Mouse (Mus musculus) adrenal gland, postnatal 36 days (tissue): ENCODE results near the gene Ifit1bl1. TPM values are rescaled to one million over a fixed set of nuclear protein-coding genes. Genes with fewer than 3 reads are reported as not detected.
"Not testable (repeated sequence)": the region's sequence is repeated elsewhere in the genome, so short reads cannot be mapped to it uniquely, and the experiment has no call there.

ENCODE experiments used
- DNase-seq, 2 experiments: peaks; one replicate each; pipeline ENCODE4 v3.0.0; 2021; ENCODE audit warnings: mixed read lengths in 1 of 2
- long read RNA-seq, 2 experiments: library from polyadenylated mRNA; stranded (forward); transcript quantifications; one replicate each; pipeline ENCODE4 v2.0.0; 2021; ENCODE audit warnings: borderline sequencing depth in 2 of 2
- total RNA-seq, 2 experiments: library from RNA; stranded (reverse); gene quantifications; 2 replicates each; pipeline ENCODE4 v1.2.3; 2021

The Ifit1bl1 gene
- under 1 TPM; 0.40 to 0.92 TPM for total RNA-seq
- long read RNA-seq, experiment 1, result 0 reads
- long read RNA-seq, experiment 2, result 0 reads

- not testable (repeated sequence) for DNase-seq
Measured at GRCm38 (mm10) chr19:34601888-34602287, at the start of gene Ifit1bl1. TSS of gene Ifit1bl1 (minus strand) at chr19:34601956.

DNA sequence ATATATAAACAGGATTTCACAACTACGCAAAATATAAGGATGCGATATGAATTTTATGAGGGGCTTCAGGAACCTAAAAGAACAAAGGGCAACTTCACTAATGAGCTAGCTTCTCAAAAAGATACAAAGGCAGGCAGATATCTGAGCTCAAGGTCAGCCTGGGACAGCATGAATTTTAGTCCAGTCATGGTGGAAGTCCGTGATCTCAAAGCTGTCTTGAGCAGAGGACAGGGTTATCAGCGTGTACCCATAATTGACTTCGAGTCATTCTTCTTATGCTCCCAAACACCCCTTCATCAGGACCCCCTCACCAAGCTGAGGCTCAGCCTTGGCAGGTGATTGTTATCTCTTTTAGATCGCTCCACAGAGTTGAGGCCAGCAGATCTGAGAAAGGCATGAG lies 49.2 kb upstream of the Ifit1bl1 start:
- no peak for DNase-seq

GRCm38 (mm10) chr19:34650276-34650675 lies 48.5 kb upstream of the Ifit1bl1 start:
- no peak for DNase-seq

DNA sequence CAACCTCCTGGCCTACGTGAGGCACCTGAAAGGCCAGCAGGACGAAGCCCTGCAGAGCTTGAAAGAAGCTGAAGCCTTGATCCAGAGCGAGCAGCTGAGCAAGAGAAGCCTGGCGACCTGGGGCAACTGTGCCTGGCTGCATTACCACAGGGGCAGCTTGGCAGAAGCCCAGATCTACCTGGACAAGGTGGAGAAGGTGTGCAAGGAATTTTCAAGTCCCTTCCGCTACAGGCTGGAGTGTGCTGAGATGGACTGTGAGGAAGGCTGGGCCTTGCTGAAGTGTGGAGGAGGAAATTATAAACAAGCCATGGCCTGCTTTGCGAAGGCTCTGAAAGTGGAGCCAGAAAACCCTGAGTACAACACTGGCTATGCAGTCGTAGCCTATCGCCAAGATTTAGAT lies 45.9 kb upstream of the Ifit1bl1 start:
- not testable (repeated sequence) for DNase-seq

DNA sequence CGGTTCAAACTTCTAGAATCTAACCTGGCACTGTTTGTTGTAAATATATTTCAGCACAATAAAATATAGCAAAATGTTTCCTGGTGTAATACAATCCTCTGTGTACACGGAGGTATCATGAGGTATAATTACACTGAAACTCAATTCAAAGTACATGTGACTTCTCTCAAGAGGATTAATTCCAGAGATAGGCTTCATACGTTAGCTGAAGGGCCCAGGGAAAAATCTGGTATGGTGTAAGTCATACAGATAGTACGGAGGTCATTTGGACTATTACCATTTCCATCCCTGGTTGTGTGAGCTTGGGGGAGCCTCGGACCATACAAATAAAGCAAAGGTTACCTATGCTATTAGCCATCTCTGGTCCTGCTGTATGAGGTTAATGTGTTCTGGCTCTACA lies 40.9 kb upstream of the Ifit1bl1 start:
- DNase-seq, result no peak

GRCm38 (mm10) chr19:34640623-34641022 lies 38.9 kb upstream of the Ifit1bl1 start, which contains the start of the genes Ifit1bl2 and Ifit1:
TSS of gene Ifit1bl2 (minus strand) at chr19:34640743.
TSS of gene Ifit1 (plus strand) at chr19:34640871.
- DNase-seq, result peak; percentile 10 to 38

- peak; percentile 36 to 68 for DNase-seq
Measured at GRCm38 (mm10) chr19:34636933-34637557, 35.3 kb upstream of the Ifit1bl1 start.

DNA sequence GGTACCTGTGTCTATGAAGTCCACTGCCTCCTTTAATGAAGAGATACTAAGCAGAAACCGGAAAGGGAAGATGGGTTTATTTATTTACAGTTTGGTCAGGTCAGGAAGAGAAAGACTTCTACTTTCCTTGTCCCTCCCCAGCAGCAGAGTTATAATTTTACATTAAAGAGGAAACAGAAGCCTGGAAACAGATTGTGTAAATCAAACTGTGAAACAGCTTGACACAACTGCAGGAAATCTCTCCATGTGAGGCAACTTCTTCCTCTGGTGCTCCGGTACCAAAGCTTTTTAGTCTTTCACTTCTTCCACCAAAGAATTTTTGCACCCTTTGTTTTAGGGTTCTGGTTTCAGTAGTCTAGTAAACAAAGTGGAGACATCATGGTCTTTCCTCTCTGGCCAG lies 31.7 kb upstream of the Ifit1bl1 start:
- DNase-seq, result no peak

DNA sequence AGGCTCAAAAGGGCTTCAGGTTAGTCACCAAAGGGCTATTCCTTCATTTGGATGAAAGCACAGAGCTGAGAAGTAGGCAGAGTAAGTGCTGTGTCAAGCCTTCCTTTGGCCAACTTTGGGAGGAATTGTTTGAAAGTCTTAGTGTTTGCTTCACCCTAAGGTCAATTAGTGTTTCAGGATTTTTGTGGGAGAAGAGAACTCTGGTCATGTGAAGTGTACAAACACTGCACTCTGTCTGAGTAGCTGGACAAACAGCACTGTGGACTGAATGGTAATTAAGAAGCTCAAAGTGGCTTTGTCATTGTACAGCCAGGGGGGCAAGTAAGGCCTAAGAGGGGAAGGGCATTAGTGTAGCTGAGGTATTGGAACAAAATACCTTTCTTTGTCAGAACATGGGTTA lies 29.7 kb upstream of the Ifit1bl1 start:
- no peak for DNase-seq

- DNase-seq, result no peak
Measured at GRCm38 (mm10) chr19:34627496-34627895, 25.7 kb upstream of the Ifit1bl1 start.

DNA sequence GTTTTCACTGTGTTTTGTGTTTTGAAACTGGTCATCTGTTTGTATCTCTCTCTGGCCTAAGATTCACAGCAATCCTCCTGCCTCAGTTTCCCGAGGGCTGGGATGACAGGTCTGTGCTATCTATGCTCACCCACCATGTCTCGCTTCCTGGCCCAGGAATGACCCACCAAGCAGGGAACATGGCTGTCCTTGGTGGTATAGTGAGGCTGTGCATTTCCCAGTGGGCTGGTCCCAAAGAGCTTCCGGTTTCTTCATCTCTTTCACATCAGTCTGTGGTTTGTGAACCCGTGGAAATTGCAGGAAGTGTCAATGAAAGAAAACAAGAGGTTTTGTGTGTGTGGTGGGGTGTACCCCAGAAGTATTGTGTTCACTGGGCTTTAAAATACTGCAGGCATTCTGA lies 22.9 kb upstream of the Ifit1bl1 start:
- DNase-seq, result no peak

GRCm38 (mm10) chr19:34623781-34624180 lies 22.0 kb upstream of the Ifit1bl1 start:
- DNase-seq, result no peak

DNA sequence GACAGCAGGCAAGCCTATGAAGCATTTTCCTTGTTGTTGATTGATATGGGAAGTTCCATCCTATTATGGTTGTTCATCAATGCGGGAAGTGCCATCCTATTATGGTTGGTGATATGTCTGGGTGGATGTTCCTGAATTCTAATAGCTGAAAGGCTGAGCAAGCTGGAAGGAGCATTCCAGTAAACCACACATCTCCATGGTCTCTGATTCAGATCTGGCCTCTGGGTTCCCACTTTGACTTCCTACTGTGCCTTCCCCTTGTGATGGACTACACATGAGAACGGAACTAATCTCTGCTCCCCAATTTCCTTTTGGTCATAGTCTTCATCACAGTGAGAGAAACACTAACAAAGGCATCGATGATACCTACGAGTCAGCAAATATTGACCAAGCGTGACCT lies 19.1 kb upstream of the Ifit1bl1 start:
- no peak for DNase-seq

DNA sequence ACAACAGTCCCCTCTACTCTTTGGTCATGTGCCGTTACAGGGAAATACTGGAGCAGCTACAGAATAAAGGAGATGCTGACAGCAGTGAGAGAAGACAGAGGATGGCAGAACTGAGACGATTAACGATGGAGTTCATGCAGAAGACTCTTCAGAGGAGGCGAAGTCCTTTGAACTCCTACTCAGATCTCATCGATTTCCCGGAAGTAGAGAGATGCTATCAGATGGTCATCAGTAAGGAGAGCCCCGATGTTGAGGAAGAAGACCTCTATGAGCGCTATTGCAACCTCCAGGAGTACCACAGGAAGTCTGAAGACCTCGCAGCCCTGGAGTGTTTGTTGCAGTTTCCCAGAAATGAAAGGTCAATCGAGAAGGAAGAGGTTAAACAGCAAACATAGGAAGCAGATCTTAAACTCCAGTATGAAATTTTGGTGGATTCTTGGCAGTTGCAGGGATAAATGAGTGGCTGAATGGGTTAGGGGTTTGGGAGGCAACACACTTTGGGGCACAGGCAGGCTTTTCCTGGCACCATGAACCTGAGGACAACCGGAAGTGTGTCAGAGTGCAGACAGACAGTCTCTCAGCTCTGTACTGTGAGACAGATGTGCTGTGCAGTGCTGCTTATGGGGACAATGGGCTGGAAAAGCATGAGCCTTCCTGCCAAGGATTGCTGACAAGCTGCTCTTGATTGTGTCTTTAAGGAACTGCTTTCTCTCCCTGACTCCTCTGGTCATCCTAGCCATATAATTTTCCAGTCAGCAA lies 10.7 kb upstream of the Ifit1bl1 start:
- DNase-seq, result not testable (repeated sequence)

DNA sequence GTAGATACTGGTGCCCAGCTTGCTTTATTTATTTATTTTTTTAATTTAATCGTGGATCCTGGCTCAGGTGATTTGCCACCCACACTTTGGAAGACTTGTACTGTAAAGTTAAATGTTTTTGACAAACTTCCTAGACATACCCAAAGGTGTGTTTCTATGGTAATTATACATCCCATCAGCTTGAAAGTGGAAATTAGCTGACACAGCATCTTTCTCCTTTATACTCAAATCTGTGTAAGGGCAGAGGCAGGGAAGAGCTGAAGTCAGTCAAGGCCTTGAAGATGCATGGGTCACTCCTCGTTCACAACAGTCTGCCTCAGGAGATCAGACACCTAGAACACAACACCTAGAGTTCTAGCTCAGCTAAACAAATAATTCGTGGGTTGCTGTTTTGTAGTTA lies 8.4 kb upstream of the Ifit1bl1 start:
- DNase-seq, result not testable (repeated sequence)

DNA sequence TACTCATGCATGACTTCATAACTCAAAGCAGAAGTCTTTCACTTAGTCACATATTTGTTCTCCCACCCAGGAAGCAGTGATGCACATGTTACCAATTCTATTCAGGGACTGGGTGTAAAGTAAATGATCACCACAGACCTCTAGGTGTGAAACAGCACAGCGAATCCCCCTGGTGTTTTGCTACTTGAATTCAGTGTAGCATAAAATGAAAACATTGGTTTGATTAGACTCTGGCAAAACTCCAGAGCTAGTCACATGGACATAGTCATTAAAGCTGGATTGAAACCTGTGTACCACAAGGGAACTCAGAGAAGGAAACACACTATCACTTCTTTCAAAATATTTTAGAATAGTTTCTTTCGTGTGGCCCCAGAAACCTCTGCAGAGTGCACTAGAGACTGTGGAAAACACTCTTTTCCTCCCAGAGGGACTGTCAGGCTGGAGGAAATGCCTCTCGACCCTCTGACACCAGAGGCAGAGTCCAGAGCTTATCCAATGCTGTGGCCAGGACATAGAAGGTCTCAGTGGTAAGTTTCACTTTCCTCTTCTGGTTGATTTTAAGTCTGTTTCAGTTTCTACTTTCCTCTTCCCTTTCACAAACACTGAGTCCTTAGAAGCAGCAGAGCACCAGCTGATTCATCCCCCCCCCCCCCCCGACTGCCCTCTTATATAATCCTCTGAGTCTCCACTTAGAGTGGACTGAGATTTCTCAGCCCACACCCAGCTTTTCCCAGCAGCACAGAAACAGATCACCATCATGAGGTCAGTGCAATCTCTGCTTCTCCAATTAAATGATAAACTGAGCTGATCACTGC lies 5.7 kb upstream of the Ifit1bl1 start, which contains the start of gene Ifit3b:
TSS of gene Ifit3b (plus strand) at position 734 of the 815 bp plus-strand sequence.
- peak; percentile 40 to 57 for DNase-seq

GRCm38 (mm10) chr19:34605472-34605871 lies 3.7 kb upstream of the Ifit1bl1 start:
- no peak for DNase-seq

DNA sequence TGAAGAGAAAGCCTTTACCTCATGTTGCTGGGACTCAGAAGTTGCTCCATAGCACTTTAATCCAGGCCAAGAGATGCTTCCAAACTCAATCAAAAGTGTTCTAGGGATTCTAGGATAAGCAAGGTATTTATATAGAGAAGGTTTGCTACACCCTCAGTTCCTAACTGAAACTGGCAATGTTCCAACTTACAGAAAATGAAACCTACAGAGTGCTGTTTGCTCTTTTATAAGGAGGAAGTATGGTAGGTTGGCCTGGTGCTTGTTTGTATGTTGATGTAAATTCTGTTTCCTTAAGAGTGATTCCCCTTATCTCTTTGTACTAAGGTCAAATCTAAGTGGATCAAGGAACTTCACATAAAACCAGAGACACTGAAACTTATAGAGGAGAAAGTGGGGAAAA lies 2.5 kb downstream of the Ifit1bl1 start:
- DNase-seq, result not testable (repeated sequence)

- DNase-seq, result peak; percentile 32 to 62
Measured at GRCm38 (mm10) chr19:34598341-34598740, 3.4 kb downstream of the Ifit1bl1 start.

DNA sequence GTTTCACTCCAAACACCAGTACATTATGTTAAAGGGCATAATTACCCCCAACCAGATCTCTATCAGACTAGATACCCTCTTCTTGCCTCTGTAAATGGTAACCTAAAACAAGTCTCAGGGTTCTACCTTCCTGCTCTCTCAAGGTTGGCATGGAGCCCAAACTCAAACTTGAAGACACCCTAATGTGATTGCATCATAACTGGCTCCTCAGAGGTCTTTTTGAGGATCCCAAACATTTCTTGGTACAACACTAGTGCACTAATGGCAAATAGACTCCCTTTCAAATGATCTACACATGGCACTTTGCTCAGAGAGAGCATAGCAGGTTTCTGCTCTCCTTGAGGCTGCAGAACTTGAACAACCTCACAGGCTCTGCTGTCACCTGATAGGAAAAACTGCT lies 4.9 kb downstream of the Ifit1bl1 start:
- no peak for DNase-seq

- DNase-seq, result not testable (repeated sequence)
Measured at GRCm38 (mm10) chr19:34594523-34594922, 7.2 kb downstream of the Ifit1bl1 start.

DNA sequence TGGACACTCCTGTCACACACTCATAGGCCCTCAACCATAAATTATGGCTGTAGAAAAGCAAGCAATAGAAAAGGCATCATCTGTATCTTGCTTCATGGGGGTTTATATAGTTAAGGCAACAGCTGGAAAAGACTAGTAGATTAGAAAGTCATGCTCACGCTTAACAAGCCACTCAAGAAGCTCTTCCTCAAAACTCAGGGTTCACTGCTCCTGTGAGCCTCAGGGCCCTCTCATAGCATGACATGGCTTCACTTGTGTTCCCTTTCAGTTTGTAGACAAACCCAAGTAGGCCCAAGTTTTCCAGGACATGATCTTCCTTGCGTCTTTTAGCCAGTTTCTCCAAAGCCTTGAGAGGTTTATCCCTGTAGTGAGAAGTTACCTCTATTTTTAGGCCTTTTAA lies 8.3 kb downstream of the Ifit1bl1 start:
- DNase-seq, result no peak

- DNase-seq, result no peak
Measured at GRCm38 (mm10) chr19:34588959-34589358, 12.8 kb downstream of the Ifit1bl1 start.
